Mouse (Mus musculus): ENCODE measurements at regions not wholly inside any gene's neighbourhood (a gene's known extent, or its start where the extent isn't known, plus 50 kb on each side); places are given as distances from the start of the nearest gene placed in this dataset.
"Not testable (repeated sequence)": the region's sequence is repeated elsewhere in the genome, so short reads cannot be mapped to it uniquely, and the experiment has no call there.

DNA sequence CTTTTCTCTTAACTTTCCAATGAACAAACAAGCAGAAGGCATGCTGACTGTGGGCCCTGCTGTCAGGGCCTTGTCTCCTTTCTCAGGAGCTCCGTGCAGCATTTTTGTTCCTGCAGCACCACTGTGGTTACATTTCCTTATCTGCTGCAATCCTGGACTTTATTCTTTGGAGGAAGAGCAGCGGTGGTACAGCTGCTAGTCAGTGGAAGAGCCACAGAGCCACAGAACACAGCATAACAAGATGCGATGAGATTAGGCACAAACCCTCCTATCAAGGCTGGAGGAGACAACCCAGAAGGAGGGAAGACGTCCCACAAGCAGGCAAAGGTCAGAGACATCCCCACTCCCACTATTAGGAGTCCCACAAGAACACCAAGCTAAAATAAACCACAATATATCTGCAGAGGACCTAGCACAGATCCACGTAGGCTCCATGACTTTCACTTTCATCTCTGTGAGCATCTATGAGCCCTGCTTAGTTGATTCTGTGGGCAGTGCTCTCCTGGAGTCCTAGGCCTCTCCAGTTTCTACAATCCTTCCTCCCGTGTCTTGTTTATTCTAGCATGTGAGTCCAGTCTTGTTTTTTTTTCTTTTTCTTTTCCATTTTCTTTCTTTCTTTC, 133.0 kb downstream of the Zfp619 start:
- Histone ChIP-seq H3K27ac (ENCODE audit: insufficient read depth, low read depth, low read length) (no peak overlapping the region), H3K4me3 (ENCODE audit: insufficient read depth, low read depth, low read length) (no peak overlapping the region), H3K36me3 (ENCODE audit: control insufficient read depth, insufficient read depth, low read length) (no peaks in the 10 kb centered on the region), H3K27me3 (replicated peaks; ENCODE audit: control insufficient read depth, insufficient read depth, low read length) (no peaks in the 10 kb centered on the region), H3K4me1 (ENCODE audit: control insufficient read depth, insufficient read depth, low read length) (no peaks in the 10 kb centered on the region)
- no peak for DNase-seq
- WGBS = 63% methylated on average over 6 of the region's 6 CpGs
- TF ChIP-seq POLR2A (IDR thresholded peaks at IDR 0.05; ENCODE audit: low read depth, low read length) (no peak), CTCF (conservative IDR thresholded peaks at IDR 0.05; ENCODE audit: insufficient read depth, insufficient read length, low read depth, low read length) (no peak)

DNA sequence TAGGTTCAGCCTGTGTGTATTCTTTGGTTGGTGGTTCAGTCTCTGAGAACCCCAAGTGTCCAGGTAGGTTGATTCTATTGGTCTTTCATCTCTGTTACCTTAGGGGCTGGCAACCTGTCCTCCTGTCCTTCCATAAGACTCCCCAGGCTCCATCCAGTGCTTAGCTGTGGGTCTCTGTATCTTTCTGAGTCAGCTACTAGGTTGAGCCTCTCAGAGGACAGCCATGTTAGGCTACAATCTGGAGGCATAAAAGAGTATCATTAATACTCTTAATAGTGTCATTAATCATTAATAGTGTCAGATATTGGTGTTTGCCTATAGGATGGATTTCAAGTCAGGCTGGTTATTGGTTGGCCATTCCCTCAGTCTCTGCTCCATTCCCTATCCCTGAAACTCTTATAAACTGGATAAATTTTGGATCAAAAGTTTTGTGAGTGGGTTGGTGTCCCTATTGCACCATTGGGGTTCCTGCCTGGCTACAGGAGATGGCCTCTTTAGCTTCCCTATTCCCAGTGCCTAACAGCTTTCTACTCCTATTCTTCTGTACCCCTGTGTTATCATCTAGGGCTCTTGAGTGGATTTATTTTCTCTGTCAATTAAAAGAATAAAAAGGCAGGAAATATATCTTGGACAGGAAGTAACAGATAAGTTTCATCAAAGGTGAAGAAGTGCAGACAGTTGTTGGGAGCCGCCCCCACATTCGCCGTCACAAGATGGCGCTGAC, 137.2 kb downstream of the Zfp619 start:
- WGBS = 14% methylated on average over 4 of the region's 4 CpGs
- H3K27ac ChIP-seq (ENCODE audit: insufficient read depth, low read depth, low read length) = no peak overlapping the region
- H3K36me3 ChIP-seq (ENCODE audit: control insufficient read depth, insufficient read depth, low read length) = no peaks in the 10 kb centered on the region
- H3K4me3 ChIP-seq (ENCODE audit: insufficient read depth, low read depth, low read length) = no peak overlapping the region
- peaks cover 11% of the 10 kb centered on the region; the same call in 1 of the 2 replicates for H3K4me1 ChIP-seq (ENCODE audit: control insufficient read depth, insufficient read depth, low read length)
- no peak for TF ChIP-seq POLR2A (IDR thresholded peaks at IDR 0.05; ENCODE audit: low read depth, low read length)
- TF ChIP-seq CTCF (conservative IDR thresholded peaks at IDR 0.05; ENCODE audit: insufficient read depth, insufficient read length, low read depth, low read length) = no peak
- no peak for DNase-seq
- H3K27me3 ChIP-seq (replicated peaks; ENCODE audit: control insufficient read depth, insufficient read depth, low read length) = no peaks in the 10 kb centered on the region

DNA sequence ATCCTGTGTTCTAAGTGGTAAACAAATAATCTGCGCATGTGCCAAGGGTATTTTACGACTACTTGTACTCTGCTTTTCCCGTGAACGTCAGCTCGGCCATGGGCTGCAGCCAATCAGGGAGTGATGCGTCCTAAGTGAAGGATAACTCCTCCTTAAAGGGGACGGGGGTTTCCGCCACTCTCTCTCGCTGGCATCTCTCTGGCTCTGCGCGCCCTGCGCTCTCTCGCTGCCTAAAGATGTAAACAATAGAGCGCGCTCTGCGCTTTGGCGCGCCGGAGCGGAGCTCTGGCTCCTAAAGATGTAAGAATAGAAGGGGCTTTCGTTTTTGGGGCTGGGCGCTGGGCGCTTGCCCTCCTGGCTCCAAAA, 137.7 kb downstream of the Zfp619 start:
- not testable (repeated sequence) for H3K27me3 ChIP-seq (replicated peaks; ENCODE audit: control insufficient read depth, insufficient read depth, low read length); H3K36me3 ChIP-seq (ENCODE audit: control insufficient read depth, insufficient read depth, low read length)
- 22% methylated on average over 23 of the region's 23 CpGs for WGBS
- H3K4me3 ChIP-seq (ENCODE audit: insufficient read depth, low read depth, low read length) = peak overlapping the region; percentile 61
- peaks cover 11% of the 10 kb centered on the region; the same call in 1 of the 2 replicates for H3K4me1 ChIP-seq (ENCODE audit: control insufficient read depth, insufficient read depth, low read length)
- H3K27ac ChIP-seq (ENCODE audit: insufficient read depth, low read depth, low read length) = peak overlapping the region; percentile 74; the same call in 1 of the 2 replicates
- peak; percentile 69 for DNase-seq

DNA sequence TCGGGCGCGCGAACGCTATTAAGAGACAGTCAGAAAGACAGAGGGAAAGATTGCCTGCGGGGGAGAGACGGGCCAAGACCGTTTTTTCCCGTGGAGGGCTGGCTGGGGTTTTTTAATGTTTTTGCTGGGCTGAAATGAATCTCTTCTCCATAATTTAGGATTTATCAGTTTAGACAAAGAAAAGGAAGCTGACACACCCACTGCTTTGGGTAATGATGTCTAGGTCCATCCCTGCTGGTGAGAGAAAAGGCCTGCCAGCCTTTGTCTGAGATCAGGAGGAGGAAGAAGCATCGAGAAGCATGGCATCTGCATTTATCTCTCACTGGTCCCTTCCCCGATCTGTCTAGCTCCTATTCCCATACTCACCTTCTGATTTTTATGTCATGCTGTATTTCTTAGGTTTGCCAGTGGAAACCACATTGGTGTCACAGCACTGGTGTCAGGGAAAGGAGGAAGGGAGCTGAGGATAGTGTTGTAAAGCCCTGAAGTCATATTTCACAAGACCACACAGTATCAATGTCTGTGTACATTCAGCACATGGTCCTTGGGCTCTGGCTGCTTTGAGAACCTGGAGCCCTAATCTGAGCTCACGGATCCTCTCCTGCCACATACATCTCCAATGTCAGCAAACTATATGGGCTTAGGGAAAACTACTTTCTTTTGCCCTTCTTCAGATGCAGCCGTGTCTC, 138.3 kb downstream of the Zfp619 start:
- no peak for DNase-seq
- TF ChIP-seq POLR2A (IDR thresholded peaks at IDR 0.05; ENCODE audit: low read depth, low read length) (no peak), CTCF (conservative IDR thresholded peaks at IDR 0.05; ENCODE audit: insufficient read depth, insufficient read length, low read depth, low read length) (no peak)
- H3K36me3 ChIP-seq (ENCODE audit: control insufficient read depth, insufficient read depth, low read length) = no peaks in the 10 kb centered on the region
- peak overlapping the region; percentile 74 for H3K27ac ChIP-seq (ENCODE audit: insufficient read depth, low read depth, low read length)
- peak overlapping the region; percentile 61 for H3K4me3 ChIP-seq (ENCODE audit: insufficient read depth, low read depth, low read length)
- peaks cover 11% of the 10 kb centered on the region; the same call in 1 of the 2 replicates for H3K4me1 ChIP-seq (ENCODE audit: control insufficient read depth, insufficient read depth, low read length)
- WGBS = 30% methylated on average over 13 of the region's 13 CpGs
- H3K27me3 ChIP-seq (replicated peaks; ENCODE audit: control insufficient read depth, insufficient read depth, low read length) = no peaks in the 10 kb centered on the region

DNA sequence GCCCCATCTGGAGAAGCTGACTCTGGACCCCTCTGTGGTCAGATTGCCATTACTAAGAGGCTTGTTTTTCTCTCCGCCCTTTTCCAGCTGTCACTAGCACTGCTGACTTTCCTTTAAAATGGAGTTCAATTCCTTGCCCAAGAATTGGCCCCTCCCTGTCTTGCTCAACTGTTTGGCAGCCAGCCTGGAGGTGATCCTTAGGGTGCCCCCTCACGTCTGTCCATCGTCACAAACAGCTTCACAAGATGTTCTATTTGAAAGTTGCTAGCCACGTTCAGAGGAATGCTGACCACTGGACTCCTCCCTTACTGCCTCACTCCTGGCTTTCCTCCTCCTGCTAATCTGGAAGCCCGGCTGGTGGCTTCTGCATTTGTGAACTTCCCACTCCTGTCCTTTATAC, 142.0 kb downstream of the Zfp619 start:
- WGBS = 29% methylated on average over 5 of the region's 5 CpGs
- H3K36me3 ChIP-seq (ENCODE audit: control insufficient read depth, insufficient read depth, low read length) = no peaks in the 10 kb centered on the region
- H3K4me3 ChIP-seq (ENCODE audit: insufficient read depth, low read depth, low read length) = no peak overlapping the region
- H3K27ac ChIP-seq (ENCODE audit: insufficient read depth, low read depth, low read length) = no peak overlapping the region
- H3K4me1 ChIP-seq (ENCODE audit: control insufficient read depth, insufficient read depth, low read length) = peaks cover 11% of the 10 kb centered on the region; the same call in 1 of the 2 replicates
- H3K27me3 ChIP-seq (replicated peaks; ENCODE audit: control insufficient read depth, insufficient read depth, low read length) = no peaks in the 10 kb centered on the region
- DNase-seq = peak; percentile 39
- TF ChIP-seq POLR2A (IDR thresholded peaks at IDR 0.05; ENCODE audit: low read depth, low read length) (no peak), CTCF (conservative IDR thresholded peaks at IDR 0.05; ENCODE audit: insufficient read depth, insufficient read length, low read depth, low read length) (no peak)

DNA sequence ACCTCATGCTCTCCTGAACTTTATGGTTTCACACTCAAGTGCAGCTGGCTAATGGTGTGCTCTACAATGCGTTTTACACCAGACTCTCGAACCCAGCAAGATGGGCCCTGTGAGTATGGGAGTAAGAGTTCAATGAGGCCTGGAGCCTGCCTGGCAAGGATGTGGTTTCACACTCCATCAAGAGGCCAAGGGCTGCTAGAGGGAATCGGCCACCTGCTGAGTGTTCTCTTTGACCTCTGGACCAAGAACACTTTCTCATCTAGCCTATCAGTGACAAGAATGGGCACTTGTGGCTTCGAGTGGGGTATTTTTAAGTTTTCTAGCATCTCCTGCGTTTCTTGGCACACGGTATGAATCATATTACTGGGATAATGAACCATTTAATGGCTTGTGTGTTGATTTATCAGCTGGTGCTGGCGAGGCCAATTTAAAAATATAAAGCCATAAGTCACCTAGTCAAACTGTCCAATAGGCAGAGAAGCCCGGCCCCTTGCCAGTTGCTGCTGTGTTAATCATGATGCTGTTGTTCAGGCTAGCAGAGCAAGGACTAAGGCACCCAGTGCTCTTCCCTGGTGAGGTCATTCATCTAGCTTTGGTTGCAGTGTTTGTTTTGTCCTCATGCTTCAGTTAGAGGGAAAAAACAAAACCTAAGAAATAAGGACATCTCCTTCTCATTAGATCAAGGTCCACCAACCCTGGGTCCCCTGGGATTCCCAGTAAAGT, 157.7 kb downstream of the Zfp619 start:
- peak; percentile 68 for DNase-seq

More for the DNA sequence above, 157.7 kb downstream of the Zfp619 start:
- Histone ChIP-seq H3K36me3 (ENCODE audit: control insufficient read depth, insufficient read depth, low read length) (no peaks in the 10 kb centered on the region), H3K4me1 (ENCODE audit: control insufficient read depth, insufficient read depth, low read length) (peaks cover 6% of the 10 kb centered on the region; the same call in 1 of the 2 replicates), H3K27ac (ENCODE audit: insufficient read depth, low read depth, low read length) (no peak overlapping the region), H3K27me3 (replicated peaks; ENCODE audit: control insufficient read depth, insufficient read depth, low read length) (no peaks in the 10 kb centered on the region), H3K4me3 (ENCODE audit: insufficient read depth, low read depth, low read length) (no peak overlapping the region)
- TF ChIP-seq POLR2A (IDR thresholded peaks at IDR 0.05; ENCODE audit: low read depth, low read length) (no peak), CTCF (conservative IDR thresholded peaks at IDR 0.05; ENCODE audit: insufficient read depth, insufficient read length, low read depth, low read length) (no peak)
- WGBS = 17% methylated on average over 8 of the region's 8 CpGs

All from kidney, adult 2 months (tissue).